Mouse (Mus musculus): Measurements from ENCODE around the gene Ugt1a6b.
"Not testable (repeated sequence)": the region's sequence is repeated elsewhere in the genome, so short reads cannot be mapped to it uniquely, and the experiment has no call there.

Gene Ugt1a6b

GRCm38 (mm10) chr1:88224029-88224776, 121.2 kb downstream of the Ugt1a6b start:
- no peak for DNase-seq (ENCODE audit: low spot score)

DNA sequence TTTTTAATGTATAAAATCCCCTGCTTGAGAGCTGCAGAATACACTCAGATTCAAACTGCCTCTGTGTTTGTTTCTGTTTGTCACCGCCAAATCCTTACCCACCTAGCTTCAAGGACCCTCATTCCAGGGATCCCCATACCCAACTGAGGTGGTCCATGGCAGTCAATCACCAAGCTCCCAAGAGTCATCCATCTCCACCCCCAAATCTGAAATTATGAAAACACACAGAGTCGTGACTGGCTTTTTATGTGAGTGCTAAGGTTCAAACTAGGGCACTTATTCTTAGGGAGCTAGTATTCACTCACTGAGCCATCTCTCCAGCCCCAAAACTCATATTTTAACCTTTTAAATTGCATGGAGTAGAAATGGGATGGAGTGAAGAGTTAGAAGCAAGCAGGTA, 122.2 kb downstream of the Ugt1a6b start:
- DNase-seq (ENCODE audit: low spot score): not testable (repeated sequence)

GRCm38 (mm10) chr1:88225741-88226140, 122.7 kb downstream of the Ugt1a6b start:
- DNase-seq (ENCODE audit: low spot score): no peak

GRCm38 (mm10) chr1:88226670-88227379, 123.8 kb downstream of the Ugt1a6b start, which contains the start of gene Mroh2a:
Mroh2a (plus strand) TSS chr1:88226986.
- no peak for DNase-seq (ENCODE audit: low spot score)

DNA sequence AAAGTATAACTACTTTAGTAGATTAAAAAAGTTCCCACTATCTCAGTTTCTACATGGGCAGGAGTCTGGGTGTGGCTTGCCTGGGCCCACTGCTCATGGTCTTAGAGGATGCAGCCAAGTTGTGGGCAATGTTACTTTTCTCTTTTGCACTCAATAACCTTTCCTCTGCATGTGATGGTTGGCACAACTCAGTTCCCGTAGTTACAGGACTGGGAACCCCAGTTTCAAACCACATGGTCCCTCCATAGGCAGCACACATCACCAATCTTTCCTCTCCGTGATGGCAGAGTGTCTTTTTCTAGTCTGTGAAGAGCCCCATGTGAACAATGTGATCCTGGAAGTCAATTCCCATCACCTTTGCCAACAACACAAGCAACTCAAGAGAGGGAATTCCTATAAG, 124.4 kb downstream of the Ugt1a6b start:
- no peak for DNase-seq (ENCODE audit: low spot score)

DNA sequence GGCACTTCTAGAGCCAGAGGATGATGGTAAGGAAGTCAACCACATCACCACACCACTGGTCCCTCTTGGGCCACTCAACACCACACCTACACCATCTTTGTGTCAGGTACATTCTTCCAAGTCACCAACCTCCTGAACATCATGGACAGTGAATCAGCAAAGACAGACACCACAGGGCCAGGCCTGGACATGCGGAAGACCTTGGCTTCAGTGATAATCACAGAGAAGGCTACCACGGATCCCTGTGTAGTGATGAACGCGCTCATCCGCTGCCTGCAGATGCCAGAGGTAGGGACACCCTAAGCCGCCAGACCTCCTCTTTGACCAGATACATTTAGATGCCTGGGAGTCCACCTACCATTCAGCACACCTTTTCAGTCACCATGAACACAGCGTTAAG, 125.1 kb downstream of the Ugt1a6b start:
- no peak for DNase-seq (ENCODE audit: low spot score)

- no peak for DNase-seq (ENCODE audit: low spot score)
Observed at GRCm38 (mm10) chr1:88229566-88229965, 126.5 kb downstream of the Ugt1a6b start.

GRCm38 (mm10) chr1:88229986-88230385, 126.9 kb downstream of the Ugt1a6b start:
- DNase-seq (ENCODE audit: low spot score): no peak

GRCm38 (mm10) chr1:88230421-88230820, 127.4 kb downstream of the Ugt1a6b start:
- DNase-seq (ENCODE audit: low spot score): no peak

DNA sequence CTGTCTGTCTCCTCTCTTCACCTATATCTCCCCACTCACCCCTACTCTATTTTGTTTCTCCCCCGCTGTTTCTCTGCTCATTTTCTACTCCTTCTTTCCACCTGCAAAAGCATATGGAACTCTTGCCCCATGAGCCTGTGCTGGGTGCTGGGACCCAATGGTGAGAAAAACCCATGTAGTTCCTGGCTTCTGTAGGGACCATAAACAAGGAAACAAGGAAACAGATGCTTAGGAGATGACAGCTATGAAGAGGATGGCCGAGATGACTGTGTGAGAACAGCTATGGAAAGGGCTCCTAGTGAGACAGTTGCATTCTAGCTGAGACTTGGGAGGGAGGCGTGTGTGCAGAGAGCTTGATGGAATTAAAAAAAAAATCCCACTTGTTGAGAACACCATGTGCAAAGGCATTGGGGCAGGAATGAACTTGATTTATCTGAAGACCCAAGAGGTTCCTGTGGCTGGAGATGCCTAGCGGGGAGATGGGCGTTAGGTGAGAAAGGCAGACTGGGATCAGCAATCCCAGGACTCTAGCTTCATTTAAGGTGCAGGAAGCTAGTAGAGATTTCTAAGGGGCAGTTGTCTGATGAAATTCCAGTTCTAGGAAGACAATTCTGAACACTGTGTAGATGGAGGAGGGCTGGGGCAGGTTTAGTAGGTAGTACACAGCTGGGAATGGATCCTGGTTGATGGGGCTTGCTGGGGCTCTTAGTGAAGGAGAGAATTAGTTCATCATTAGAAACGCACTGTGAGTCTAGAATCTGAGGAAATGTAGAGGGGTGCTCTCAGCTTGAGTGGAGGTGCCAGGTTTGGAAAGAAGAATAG, 128.1 kb downstream of the Ugt1a6b start:
- no peak for DNase-seq (ENCODE audit: low spot score)

DNA sequence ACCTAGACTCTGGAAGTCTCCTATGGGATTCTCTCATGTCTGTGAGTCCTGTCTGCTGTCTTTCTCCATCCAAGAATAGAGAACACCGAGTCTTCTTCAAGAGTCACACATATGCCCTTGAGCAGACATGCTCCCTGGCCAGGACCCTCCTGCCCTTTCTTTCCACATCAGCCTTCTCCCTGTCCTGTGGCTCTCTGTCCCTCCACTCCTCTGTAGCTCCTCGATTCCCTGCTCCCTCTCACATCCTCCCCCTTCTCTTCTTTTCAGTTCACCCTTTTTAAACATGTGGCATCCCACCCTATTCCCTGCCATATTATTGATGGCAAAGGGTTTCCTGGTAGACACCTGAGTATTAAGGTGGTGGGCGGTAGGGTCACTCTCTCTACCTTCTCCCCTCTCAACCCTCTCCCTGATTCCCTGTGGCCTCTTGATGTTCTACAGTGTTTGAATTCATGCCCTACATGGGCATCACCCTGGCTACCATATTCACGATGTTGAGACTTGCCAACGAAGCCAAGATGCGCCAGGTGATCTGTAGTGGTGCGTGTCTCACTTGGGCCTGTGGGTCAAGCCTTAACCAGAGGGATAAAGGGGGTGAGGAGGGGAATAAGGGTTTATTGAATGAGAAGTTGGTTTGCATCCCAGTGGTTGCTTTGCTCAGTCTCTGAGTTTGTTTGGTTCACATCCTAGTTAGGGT, 128.9 kb downstream of the Ugt1a6b start:
- no peak for DNase-seq (ENCODE audit: low spot score)

GRCm38 (mm10) chr1:88232664-88233380, 129.8 kb downstream of the Ugt1a6b start:
- no peak for DNase-seq (ENCODE audit: low spot score)

- no peak for DNase-seq (ENCODE audit: low spot score)
Observed at GRCm38 (mm10) chr1:88233421-88234247, 130.6 kb downstream of the Ugt1a6b start.

- DNase-seq (ENCODE audit: low spot score): no peak
Observed at GRCm38 (mm10) chr1:88234248-88234610, 131.2 kb downstream of the Ugt1a6b start.

DNA sequence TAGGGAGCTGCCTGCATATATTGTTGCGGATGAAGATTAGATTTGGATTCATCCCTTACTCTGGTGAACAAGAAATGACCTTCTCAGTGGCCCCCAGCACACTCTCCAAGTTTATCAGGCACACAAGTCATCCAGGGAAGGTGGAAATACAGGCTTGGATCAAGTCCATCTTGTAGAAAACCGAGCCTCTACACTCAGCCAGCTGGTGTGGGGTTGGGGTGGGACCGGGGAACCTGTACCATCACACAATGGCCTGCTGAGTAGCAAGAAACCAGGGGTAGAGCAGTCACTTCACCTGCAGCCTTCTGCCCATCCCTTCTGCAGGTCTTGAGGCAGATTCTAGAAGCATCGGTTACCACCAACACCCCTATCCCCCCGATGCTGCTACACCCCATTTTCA, 131.6 kb downstream of the Ugt1a6b start:
- no peak for DNase-seq (ENCODE audit: low spot score)

DNA sequence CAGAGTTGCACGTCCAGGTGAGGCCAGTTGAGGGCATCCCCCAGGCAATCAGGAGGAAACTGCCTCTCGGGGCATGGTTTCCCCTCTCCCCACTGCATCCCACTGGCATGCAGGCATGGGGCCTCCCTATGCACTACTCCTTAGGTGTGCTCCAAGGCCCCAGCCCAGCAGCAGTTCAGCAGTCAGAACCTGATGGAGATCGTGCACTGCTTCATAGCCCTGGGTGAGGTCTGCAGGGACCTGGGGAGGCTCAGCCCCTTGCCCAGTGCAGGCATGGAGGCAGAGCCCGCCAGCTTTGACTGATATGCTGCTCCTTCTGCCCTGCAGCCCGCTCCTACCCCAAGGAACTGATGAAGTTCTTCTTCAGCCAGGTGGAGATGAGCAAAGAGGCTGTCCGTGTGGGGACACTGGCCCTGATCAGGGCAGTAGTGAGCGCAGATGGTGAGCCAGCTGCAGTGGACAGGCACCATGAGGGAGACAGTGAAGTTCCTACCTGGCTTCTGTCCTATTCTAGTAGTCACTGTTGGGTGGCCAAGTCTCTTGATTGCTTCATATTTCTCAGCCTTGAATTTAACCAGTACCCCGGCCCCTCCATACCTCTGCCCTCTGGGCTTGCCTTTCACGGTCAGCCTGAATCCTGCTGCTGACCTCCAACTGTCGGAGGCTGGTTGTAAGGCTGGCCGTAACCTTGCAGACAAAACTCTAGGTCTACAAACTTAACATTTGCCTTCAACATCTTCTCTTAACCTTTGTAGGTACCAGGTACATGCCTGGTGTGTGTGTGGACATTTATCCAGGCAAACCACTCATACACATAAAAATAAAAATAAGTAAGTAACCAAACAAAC, 132.2 kb downstream of the Ugt1a6b start:
- DNase-seq (ENCODE audit: low spot score): no peak

DNA sequence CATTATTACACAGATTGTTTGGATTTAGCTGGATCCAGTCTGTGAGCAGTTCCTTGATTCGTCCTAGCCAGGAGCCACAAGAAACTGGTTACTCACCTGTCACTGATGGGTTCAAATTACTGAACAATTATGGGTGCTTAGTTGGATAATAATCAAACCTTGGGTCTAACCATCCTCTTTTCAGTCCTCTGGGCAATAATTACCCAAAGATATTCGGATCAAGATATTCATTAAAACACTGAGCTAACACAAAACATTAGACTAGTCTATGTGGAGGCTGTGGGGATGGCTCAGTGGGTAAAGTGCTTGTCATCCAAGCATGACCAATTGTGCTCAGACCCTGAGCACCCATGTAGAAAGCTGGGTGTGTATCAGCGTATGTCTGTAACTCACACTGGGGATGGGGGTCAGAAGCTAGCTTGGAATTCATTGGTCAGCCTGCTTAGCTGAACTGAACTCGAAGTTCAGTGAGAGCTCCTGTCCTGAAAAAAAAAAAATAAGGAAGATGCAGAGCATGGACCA, 132.9 kb downstream of the Ugt1a6b start:
- DNase-seq (ENCODE audit: low spot score): no peak

- DNase-seq (ENCODE audit: low spot score): no peak
Observed at GRCm38 (mm10) chr1:88237311-88237710, 134.3 kb downstream of the Ugt1a6b start.

- no peak for DNase-seq (ENCODE audit: low spot score)
Observed at GRCm38 (mm10) chr1:88238771-88239170, 135.7 kb downstream of the Ugt1a6b start.
